In genomic region chrX:134541145-134541954, GRCm38 (mm10) we compare ENCODE assay signal across 8 mouse cellular contexts. TPM values are rescaled to one million over a fixed set of nuclear protein-coding genes. Genes with fewer than 3 reads are reported as not detected.
DNase-seq lines count a peak whose midpoint lies in the region; ATAC-seq lines count a peak whose summit lies in the region.

Gene Timm8a1, minus strand, starts transcription at chrX:134541865.

- H3K9me3 ChIP-seq in embryonic facial prominence, embryonic 14.5 days (ENCODE audit: control insufficient read depth, low read length) = no peaks in the 10 kb centered on the region
- H3K9me3 ChIP-seq in liver, embryonic 11.5 days (ENCODE audit: control insufficient read depth, low read length) = no peaks in the 10 kb centered on the region

- H3K27ac ChIP-seq in embryonic facial prominence, embryonic 14.5 days (replicated peaks; ENCODE audit: low read depth, low read length) = peak within 1 kb of the TSS; percentile 90
- H3K27ac ChIP-seq in liver, embryonic 11.5 days (ENCODE audit: low read depth, low read length) = peak within 1 kb of the TSS; percentile 75

- peak within 1 kb of the TSS; percentile 68 for H3K9ac ChIP-seq in embryonic facial prominence, embryonic 14.5 days (ENCODE audit: low read depth, low read length)
- peak within 1 kb of the TSS; percentile 78 for H3K9ac ChIP-seq in liver, embryonic 11.5 days (ENCODE audit: low read depth, low read length)

- peak within 1 kb of the TSS; percentile 57 for H3K4me2 ChIP-seq in embryonic facial prominence, embryonic 14.5 days (ENCODE audit: low read depth, low read length)
- peak within 1 kb of the TSS; percentile 58 for H3K4me2 ChIP-seq in liver, embryonic 11.5 days

- H3K4me1 ChIP-seq in embryonic facial prominence, embryonic 14.5 days (ENCODE audit: control insufficient read depth, insufficient read depth, low read length) = no peaks in the 10 kb centered on the region
- H3K4me1 ChIP-seq in liver, embryonic 11.5 days (replicated peaks; ENCODE audit: control insufficient read depth, insufficient read depth, low read length) = no peaks in the 10 kb centered on the region

- H3K36me3 ChIP-seq in embryonic facial prominence, embryonic 14.5 days (ENCODE audit: control insufficient read depth, insufficient read depth, low read length) = no peaks in the 10 kb centered on the region
- peaks cover 5% of the 10 kb centered on the region; the same call in 1 of the 2 replicates for H3K36me3 ChIP-seq in liver, embryonic 11.5 days (ENCODE audit: control insufficient read depth, insufficient read depth, low read length)

- peak; percentile 96 for ATAC-seq in embryonic facial prominence, embryonic 14.5 days (ENCODE audit: low read depth)
- ATAC-seq in liver, embryonic 11.5 days (replicated peaks; ENCODE audit: low FRiP score) = peak; percentile 90
- ATAC-seq in monocyte, adult 5-6 weeks (replicated peaks; ENCODE audit: insufficient number of reproducible peaks, low FRiP score, low TSS enrichment, poor library complexity, severe bottlenecking) = peak; percentile 77

- H3K4me3 ChIP-seq in embryonic facial prominence, embryonic 14.5 days (ENCODE audit: low read depth, low read length) = peak within 1 kb of the TSS; percentile 53
- H3K4me3 ChIP-seq in liver, embryonic 11.5 days (ENCODE audit: low read depth, low read length) = peak within 1 kb of the TSS; percentile 63

- H3K27me3 ChIP-seq in embryonic facial prominence, embryonic 14.5 days (replicated peaks; ENCODE audit: control insufficient read depth, insufficient read depth, low read length) = no peaks in the 10 kb centered on the region
- H3K27me3 ChIP-seq in liver, embryonic 11.5 days (replicated peaks; ENCODE audit: control insufficient read depth, insufficient read depth, low read length) = no peaks in the 10 kb centered on the region

- 25% methylated on average over 21 of the region's 61 CpGs for WGBS in embryonic facial prominence, embryonic 14.5 days
- 26% methylated on average over 43 of the region's 61 CpGs for WGBS in liver, embryonic 11.5 days

- peak; percentile 86 for DNase-seq in A20 (ENCODE audit: low read depth, low spot score)
- peak; percentile 54 to 69 for DNase-seq in adrenal gland, postnatal 36 days
- DNase-seq in embryonic facial prominence, embryonic 14.5 days (ENCODE audit: low spot score) = peak; percentile 55
- peak; percentile 49 to 59 for DNase-seq in heart, adult 9 months (ENCODE audit: low spot score in 2 of 2)
- DNase-seq in kidney, adult 9 months = peak; percentile 57
- peak; percentile 76 for DNase-seq in liver, embryonic 11.5 days (ENCODE audit: low spot score)
- DNase-seq in spleen, postnatal 4 days (ENCODE audit: low spot score in 2 of 2) = peak; percentile 45 to 79

RNA-seq across cellular contexts. Expression of gene Timm8a1, which starts in this region (rescaled TPM):
- 10 to 100 TPM; 39.3 to 42.9 TPM for total RNA-seq in adrenal gland, postnatal 36 days (2021)
- 69.9 and 70.3 TPM in 2 replicates for polyA plus RNA-seq in embryonic facial prominence, embryonic 14.5 days (2014; fragmentation: Nextera tagmentation; extraction: Ambion mirVana)
- polyA plus RNA-seq in liver, embryonic 11.5 days (2014; fragmentation: Nextera tagmentation; extraction: Ambion mirVana) = 194 and 200 TPM in 2 replicates
- 21.1 to 35.8 TPM (median 22.5 TPM) in 3 replicates for total RNA-seq in monocyte, adult 5-6 weeks (2017)

Comparison
In these comparisons a context has a peak if more than half of its experiments do, and no peak if none do; other contexts are left out.
1. Peak in every context shown above with its lines: DNase-seq, ATAC-seq, H3K4me3 ChIP-seq and H3K27ac ChIP-seq.